Mouse (Mus musculus) kidney, embryonic 14.5 days (tissue): ENCODE results near the gene Eps15. TPM values are rescaled to one million over a fixed set of nuclear protein-coding genes. Genes with fewer than 3 reads are reported as not detected.
"Not testable (repeated sequence)": the region's sequence is repeated elsewhere in the genome, so short reads cannot be mapped to it uniquely, and the experiment has no call there.

ENCODE experiments used
- ATAC-seq: fragments of 200-750 bp; cut with Nextera tagmentation; 2 replicates; pipeline ENCODE4 v1.8.0; 2017; ENCODE audit warnings: moderate number of reproducible peaks, mild to moderate bottlenecking, moderate TSS enrichment, moderate library complexity; ENCODE audit not compliant: low FRiP score, low TSS enrichment
- H3K27ac ChIP-seq: fragments of 300-500 bp; sonication (generic); 2 replicates; pipeline ENCODE4 v1.5.1; 2014; ENCODE audit warnings: low read depth, mild to moderate bottlenecking, low read length, moderate library complexity, mixed read lengths
- H3K27me3 ChIP-seq: fragments of 300-500 bp; sonication (generic); 2 replicates; pipeline ENCODE4 v1.6.1; 2014; ENCODE audit warnings: mild to moderate bottlenecking, low read length; ENCODE audit not compliant: control insufficient read depth, insufficient read depth
- H3K36me3 ChIP-seq: fragments of 300-500 bp; sonication (generic); 2 replicates; pipeline ENCODE4 v1.6.1; 2014; ENCODE audit warnings: low read length, mixed read lengths; ENCODE audit not compliant: control insufficient read depth, insufficient read depth
- H3K4me1 ChIP-seq: fragments of 300-500 bp; sonication (generic); 2 replicates; pipeline ENCODE4 v1.6.1; 2014; ENCODE audit warnings: low read length, mixed read lengths; ENCODE audit not compliant: control insufficient read depth, insufficient read depth
- H3K4me2 ChIP-seq: fragments of 300-500 bp; sonication (generic); replicated peaks from 2 replicates; pipeline ENCODE4 v1.6.1; 2014; ENCODE audit warnings: low read depth, mild to moderate bottlenecking, low read length
- H3K4me3 ChIP-seq: fragments of 300-500 bp; sonication (generic); 2 replicates; pipeline ENCODE4 v1.5.1; 2014; ENCODE audit warnings: mild to moderate bottlenecking, low read length
- H3K9ac ChIP-seq: fragments of 300-500 bp; sonication (generic); 2 replicates; pipeline ENCODE4 v1.6.1; 2014; ENCODE audit warnings: low read depth, mild to moderate bottlenecking, low read length, moderate library complexity
- H3K9me3 ChIP-seq: fragments of 300-500 bp; sonication (generic); 2 replicates; pipeline ENCODE4 v1.6.1; 2016; ENCODE audit warnings: low read length; ENCODE audit not compliant: control insufficient read depth
- WGBS: fragments of 180-500 bp; shearing (Covaris S2); extraction: QIAGEN DNeasy Blood & Tissue Kit; methylation state at CpG from one replicate; pipeline ENCODE4 v1.1.7; 2014; 5-methylcytosine and 5-hydroxymethylcytosine counted together
- polyA plus RNA-seq: library from polyadenylated mRNA; unstranded; fragments of >200 nt; fragmentation: Nextera tagmentation; extraction: Ambion mirVana; gene quantifications from 2 replicates; pipeline ENCODE4 v1.2.1, GENCODE M21; 2014

Gene Eps15
- polyA plus RNA-seq, 1 experiment from 2014 or later = 41.6 TPM

DNA sequence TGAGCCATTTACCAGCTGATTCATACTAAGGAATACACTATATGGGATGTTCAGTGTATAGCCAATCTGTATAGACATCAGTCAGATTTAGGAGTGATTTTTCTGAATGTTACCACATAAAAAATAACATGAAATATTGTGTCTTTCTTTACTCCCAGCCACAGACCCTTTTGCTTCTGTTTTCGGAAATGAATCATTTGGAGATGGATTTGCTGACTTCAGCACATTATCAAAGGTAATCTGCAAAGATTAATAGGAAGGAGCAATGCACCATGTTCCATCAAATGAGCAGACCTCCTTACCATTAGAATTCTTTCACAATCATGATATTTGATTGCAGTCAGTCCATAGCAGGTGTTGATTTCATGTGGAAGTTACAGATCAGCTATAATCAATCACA lies 98.0 kb downstream of the Eps15 start:
- no peak overlapping the region for H3K9ac ChIP-seq
- peaks cover 20% of the 10 kb centered on the region for H3K36me3 ChIP-seq
- H3K4me2 ChIP-seq = no peak overlapping the region
- H3K27ac ChIP-seq = no peak overlapping the region
- 93% methylated on average over 1 of the region's 1 CpGs for WGBS
- no peaks in the 10 kb centered on the region for H3K4me1 ChIP-seq
- H3K9me3 ChIP-seq = no peaks in the 10 kb centered on the region
- H3K4me3 ChIP-seq = no peak overlapping the region
- no peaks in the 10 kb centered on the region for H3K27me3 ChIP-seq
- no peak for ATAC-seq

DNA sequence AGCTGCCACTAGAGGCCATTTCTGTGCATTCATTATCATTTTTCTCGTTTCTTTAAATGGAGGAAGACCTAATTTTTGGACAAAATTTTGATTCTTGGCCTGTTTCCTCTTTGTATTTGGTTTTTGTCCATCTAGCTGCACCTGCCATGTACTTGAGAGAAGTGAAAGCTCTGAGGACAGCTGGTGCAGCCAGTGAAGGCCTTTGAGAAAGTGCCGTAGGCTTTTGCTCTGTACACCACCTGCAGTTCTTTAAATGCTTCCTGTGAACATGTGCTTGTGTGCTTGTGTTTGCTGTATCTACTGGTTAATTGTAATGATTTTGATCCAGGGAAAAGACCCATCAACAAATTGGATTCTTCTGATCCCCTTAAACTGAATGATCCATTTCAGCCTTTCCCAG lies 102.4 kb downstream of the Eps15 start:
- Histone ChIP-seq H3K4me3 (no peak overlapping the region), H3K36me3 (peaks cover 19% of the 10 kb centered on the region), H3K9me3 (no peaks in the 10 kb centered on the region), H3K4me2 (no peak overlapping the region), H3K9ac (no peak overlapping the region), H3K27ac (no peak overlapping the region), H3K4me1 (no peaks in the 10 kb centered on the region), H3K27me3 (no peaks in the 10 kb centered on the region)
- 83% methylated on average over 2 of the region's 2 CpGs for WGBS
- no peak for ATAC-seq

DNA sequence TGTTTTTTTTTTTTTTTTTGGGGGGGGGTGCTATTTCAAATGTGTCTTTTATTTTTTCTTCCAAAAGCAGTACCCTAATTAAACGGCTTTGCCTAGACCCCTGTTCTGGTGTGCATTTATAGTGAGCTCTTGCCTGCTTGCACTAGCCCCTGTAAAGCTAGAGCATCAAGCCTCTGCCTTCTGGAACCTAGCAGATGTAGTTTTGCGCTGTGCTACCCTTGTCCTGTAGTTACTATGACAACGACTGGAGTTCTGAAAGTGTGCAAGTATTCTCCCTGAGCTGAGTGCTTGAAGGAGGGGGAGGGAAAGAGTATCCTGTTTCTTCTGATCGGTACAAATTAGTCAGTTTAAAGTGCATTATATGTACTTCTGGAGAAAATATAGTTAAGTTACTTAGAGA lies 105.5 kb downstream of the Eps15 start:
- Histone ChIP-seq H3K27ac (no peak overlapping the region), H3K4me2 (no peak overlapping the region), H3K4me3 (no peak overlapping the region), H3K9ac (no peak overlapping the region), H3K27me3 (no peaks in the 10 kb centered on the region), H3K9me3 (no peaks in the 10 kb centered on the region), H3K4me1 (no peaks in the 10 kb centered on the region), H3K36me3 (peaks cover 4% of the 10 kb centered on the region; the same call in 1 of the 2 replicates)
- WGBS = 47% methylated on average over 4 of the region's 4 CpGs
- no peak for ATAC-seq

DNA sequence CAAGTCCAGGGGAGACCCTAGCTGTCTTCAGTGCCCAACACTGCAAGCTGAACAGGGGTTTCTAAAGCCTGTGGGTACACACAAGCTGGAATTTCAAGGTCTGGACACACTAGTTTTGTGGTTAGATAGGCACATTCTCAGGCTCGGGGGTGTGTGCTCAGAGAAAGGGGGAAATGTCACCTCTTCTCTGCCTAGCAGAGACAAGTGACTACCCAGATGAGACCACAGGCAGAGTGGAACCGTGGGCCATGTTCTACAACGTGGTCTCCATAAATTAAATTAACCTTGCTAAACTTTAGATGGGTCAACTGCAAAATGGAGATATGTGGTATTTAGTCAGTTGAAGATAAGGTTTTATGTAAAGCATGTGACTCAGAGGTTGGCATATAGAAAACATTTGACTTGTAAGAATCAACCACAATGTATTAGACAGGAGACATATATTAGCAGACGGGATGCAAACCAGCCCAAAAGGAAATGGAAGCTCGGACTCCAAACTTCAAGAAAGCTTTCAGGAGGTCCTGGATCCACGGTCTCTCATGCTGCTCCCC lies 113.2 kb downstream of the Eps15 start:
- Histone ChIP-seq H3K9me3 (no peaks in the 10 kb centered on the region), H3K4me1 (peaks cover 7% of the 10 kb centered on the region; the same call in 1 of the 2 replicates), H3K27me3 (no peaks in the 10 kb centered on the region), H3K4me2 (no peak overlapping the region), H3K9ac (no peak overlapping the region), H3K4me3 (no peak overlapping the region), H3K36me3 (no peaks in the 10 kb centered on the region), H3K27ac (no peak overlapping the region)
- 67% methylated on average over 6 of the region's 6 CpGs for WGBS
- no peak for ATAC-seq

DNA sequence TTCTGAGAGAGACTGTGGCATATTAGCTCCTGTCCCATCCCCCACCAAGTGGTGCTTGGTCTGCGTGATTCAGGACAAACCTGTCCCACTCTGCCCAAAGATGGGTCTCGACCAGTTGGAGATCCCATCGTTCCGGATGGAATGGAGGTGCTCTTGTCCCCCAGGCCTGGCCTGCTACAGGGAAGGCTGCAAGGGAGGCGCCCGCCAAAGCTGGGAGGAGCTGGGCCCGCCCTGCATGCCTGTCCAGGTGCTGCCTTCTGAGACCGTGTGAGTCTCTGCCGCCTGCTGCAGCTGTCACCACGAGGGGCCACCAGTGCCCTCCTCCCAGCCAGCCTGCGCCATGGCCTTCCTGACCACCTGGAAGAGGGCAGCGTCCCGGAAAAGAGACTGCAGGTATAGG lies 113.8 kb downstream of the Eps15 start:
- H3K27ac ChIP-seq = no peak overlapping the region
- H3K4me2 ChIP-seq = peak overlapping the region; percentile 45
- H3K9ac ChIP-seq = peak overlapping the region; percentile 37; the same call in 1 of the 2 replicates
- H3K9me3 ChIP-seq = no peaks in the 10 kb centered on the region
- H3K27me3 ChIP-seq = no peaks in the 10 kb centered on the region
- H3K36me3 ChIP-seq = no peaks in the 10 kb centered on the region
- 8% methylated on average over 11 of the region's 13 CpGs for WGBS
- peak; percentile 83 for ATAC-seq
- H3K4me3 ChIP-seq = peak overlapping the region; percentile 4; the same call in 1 of the 2 replicates
- peaks cover 7% of the 10 kb centered on the region; the same call in 1 of the 2 replicates for H3K4me1 ChIP-seq

DNA sequence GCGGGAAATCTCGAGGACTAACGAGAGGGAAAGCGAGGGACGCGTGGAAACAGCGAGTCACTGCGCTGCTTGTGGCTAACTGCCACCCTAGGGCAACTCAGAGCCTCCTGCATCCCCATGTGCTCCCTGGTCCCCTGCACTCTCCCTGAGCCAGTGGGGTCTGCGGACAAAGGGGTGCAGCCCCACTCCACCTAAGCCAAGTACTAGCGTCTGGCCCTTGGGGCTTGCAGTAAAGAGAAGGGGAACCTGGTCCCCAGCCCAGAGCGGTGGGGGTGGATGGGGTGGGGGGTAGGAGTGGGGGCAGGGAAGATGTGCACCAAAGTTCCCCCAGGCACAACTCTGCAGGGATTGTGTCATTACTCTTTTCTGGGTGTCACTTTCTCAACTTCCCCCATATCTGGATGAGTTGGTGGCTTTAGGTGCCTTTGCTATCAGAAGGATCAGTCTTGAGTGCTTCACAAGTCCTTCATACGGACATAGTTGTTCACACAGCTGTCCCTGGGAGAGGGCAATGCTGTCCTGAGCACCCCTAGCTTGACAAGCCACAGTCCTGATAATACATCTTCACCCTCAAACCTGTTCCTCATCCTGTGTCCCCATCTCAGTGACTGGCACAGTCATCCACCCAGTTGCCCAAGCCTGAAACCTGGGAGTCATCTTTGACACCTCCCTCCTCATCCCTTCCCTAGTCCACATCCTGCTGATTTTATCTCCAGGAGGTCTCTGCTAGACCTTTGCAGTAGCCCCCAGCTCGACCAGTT lies 114.4 kb downstream of the Eps15 start:
- Histone ChIP-seq H3K9ac (peak overlapping the region; percentile 37; the same call in 1 of the 2 replicates), H3K4me3 (peak overlapping the region; percentile 4; the same call in 1 of the 2 replicates), H3K4me1 (peaks cover 7% of the 10 kb centered on the region; the same call in 1 of the 2 replicates), H3K27me3 (no peaks in the 10 kb centered on the region), H3K36me3 (no peaks in the 10 kb centered on the region), H3K9me3 (no peaks in the 10 kb centered on the region), H3K27ac (no peak overlapping the region), H3K4me2 (peak overlapping the region; percentile 45)
- WGBS = 29% methylated on average over 13 of the region's 13 CpGs
- ATAC-seq = no peak

DNA sequence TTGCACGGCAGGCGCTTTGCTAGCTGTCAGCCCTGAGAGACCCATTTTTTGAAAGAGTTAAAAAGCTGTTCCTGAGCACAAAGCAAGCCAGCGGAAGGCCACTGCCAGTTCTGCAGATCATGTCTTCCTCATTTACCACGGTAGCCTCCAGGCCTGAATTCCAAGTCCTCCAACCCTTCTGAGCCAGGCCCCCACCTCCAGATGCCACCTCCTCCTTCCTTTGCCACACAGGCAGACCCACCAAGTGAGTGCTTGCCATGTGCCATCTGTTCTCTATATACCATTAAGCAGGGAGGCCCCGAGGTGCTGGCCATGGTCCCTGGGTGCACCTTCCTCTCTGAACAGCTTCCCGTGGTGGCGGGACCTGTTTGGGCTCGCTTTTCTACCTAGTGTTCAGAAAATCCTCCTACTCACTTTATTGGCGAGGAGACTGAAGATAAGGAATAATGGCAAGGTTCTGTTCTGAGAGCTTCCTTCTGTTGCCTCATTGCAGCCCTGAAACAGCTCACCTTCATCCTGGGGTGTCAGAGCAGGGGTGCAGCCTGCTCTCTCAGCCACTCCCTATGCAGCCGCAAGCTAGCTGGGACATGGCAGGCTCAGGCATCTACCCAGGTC lies 120.4 kb downstream of the Eps15 start:
- no peak overlapping the region for H3K4me3 ChIP-seq
- WGBS = 84% methylated on average over 10 of the region's 10 CpGs
- H3K36me3 ChIP-seq = no peaks in the 10 kb centered on the region
- H3K9me3 ChIP-seq = no peaks in the 10 kb centered on the region
- no peaks in the 10 kb centered on the region for H3K4me1 ChIP-seq
- ATAC-seq = no peak
- no peak overlapping the region for H3K4me2 ChIP-seq
- H3K9ac ChIP-seq = no peak overlapping the region
- no peak overlapping the region for H3K27ac ChIP-seq
- no peaks in the 10 kb centered on the region for H3K27me3 ChIP-seq

DNA sequence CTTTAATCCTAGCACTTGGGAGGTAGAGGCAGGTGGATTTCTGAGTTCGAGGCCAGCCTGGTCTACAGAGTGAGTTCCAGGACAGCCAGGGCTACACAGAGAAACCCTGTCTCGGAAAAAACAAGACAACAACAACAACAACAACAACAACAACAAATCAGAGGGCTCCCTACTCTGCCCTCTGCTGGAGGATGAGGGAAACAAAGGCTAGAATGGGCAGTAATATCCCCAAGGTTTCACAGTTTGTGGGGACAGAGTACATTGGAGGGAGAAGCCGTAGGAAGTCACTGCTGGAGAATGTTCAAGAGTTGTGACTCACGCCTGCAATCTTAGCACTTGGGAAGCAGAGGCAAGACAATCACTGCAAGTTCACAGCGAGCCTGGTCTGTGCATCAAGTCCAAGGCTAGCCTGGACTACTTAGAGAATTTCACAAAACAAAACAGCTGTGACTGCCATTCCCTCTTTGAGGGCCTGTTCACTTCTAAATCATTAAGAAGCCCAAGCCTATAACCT lies 121.2 kb downstream of the Eps15 start:
- Histone ChIP-seq H3K27ac (no peak overlapping the region), H3K4me2 (no peak overlapping the region), H3K36me3 (no peaks in the 10 kb centered on the region), H3K9ac (no peak overlapping the region), H3K4me3 (no peak overlapping the region), H3K4me1 (no peaks in the 10 kb centered on the region), H3K27me3 (no peaks in the 10 kb centered on the region), H3K9me3 (no peaks in the 10 kb centered on the region)
- 74% methylated on average over 5 of the region's 5 CpGs for WGBS
- no peak for ATAC-seq

DNA sequence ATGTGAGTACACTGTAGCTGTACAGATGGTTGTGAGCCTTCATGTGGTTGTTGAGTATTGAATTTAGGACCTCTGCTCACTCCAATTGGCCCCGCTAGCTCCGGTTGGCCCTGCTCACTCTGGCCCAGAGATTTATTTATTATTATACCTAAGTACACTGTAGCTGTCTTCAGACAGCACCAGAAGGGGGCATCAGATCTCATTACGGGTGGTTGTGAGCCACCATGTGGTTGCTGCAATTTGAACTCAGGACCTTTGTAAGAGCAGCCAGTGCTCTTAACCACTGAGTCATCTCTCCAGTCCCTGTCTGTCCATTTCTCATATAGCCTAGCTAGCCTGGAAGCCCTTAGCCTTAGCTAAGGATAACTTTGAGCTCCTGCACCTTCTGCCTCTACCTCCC lies 124.8 kb downstream of the Eps15 start:
- not testable (repeated sequence) for H3K36me3 ChIP-seq, H3K9me3 ChIP-seq, H3K4me3 ChIP-seq, ATAC-seq, H3K9ac ChIP-seq, H3K27me3 ChIP-seq, H3K4me1 ChIP-seq, H3K4me2 ChIP-seq, H3K27ac ChIP-seq
- 94% methylated on average over 3 of the region's 3 CpGs for WGBS
